Mouse (Mus musculus) kidney, postnatal 0 days (tissue): ENCODE data around the gene Gdpd1. TPM values are rescaled to one million over a fixed set of nuclear protein-coding genes. Genes with fewer than 3 reads are reported as not detected.
"Not testable (repeated sequence)": the region's sequence is repeated elsewhere in the genome, so short reads cannot be mapped to it uniquely, and the experiment has no call there.

Experiments
- ATAC-seq: fragments of 200-750 bp; cut with Nextera tagmentation; replicated peaks from 2 replicates; pipeline ENCODE4 v1.8.0; 2017; ENCODE audit warnings: low read depth, moderate number of reproducible peaks, moderate TSS enrichment, moderate library complexity; ENCODE audit not compliant: low FRiP score
- DNase-seq: peaks from one replicate; pipeline ENCODE4 v3.0.0-alpha.2; 2016; ENCODE audit warnings: low spot score
- H3K27ac ChIP-seq: fragments of 300-500 bp; sonication (generic); 2 replicates; pipeline ENCODE4 v1.5.1; 2014; ENCODE audit warnings: mild to moderate bottlenecking
- H3K27me3 ChIP-seq: fragments of 300-500 bp; sonication (generic); 2 replicates; pipeline ENCODE4 v1.6.1; 2014; ENCODE audit warnings: low read length, mixed read lengths; ENCODE audit not compliant: insufficient read depth
- H3K36me3 ChIP-seq: fragments of 300-500 bp; sonication (generic); 2 replicates; pipeline ENCODE4 v1.6.1; 2014; ENCODE audit warnings: low read length, mixed read lengths; ENCODE audit not compliant: insufficient read depth
- H3K4me1 ChIP-seq: fragments of 300-500 bp; sonication (generic); replicated peaks from 2 replicates; pipeline ENCODE4 v1.6.1; 2014; ENCODE audit warnings: antibody characterized with exemption, low read length, mixed read lengths; ENCODE audit not compliant: insufficient read depth
- H3K4me2 ChIP-seq: fragments of 300-500 bp; sonication (generic); 2 replicates; pipeline ENCODE4 v1.6.1; 2014; ENCODE audit warnings: mild to moderate bottlenecking, low read length, moderate library complexity, mixed read lengths
- H3K4me3 ChIP-seq: fragments of 300-500 bp; sonication (generic); replicated peaks from 2 replicates; pipeline ENCODE4 v1.5.1; 2014; ENCODE audit warnings: low read depth, low read length
- H3K9ac ChIP-seq: fragments of 300-500 bp; sonication (generic); 2 replicates; pipeline ENCODE4 v1.6.1; 2014; ENCODE audit warnings: low read depth, low read length
- H3K9me3 ChIP-seq: fragments of 300-500 bp; sonication (generic); replicated peaks from 2 replicates; pipeline ENCODE4 v1.6.1; 2016; ENCODE audit warnings: low read length, inconsistent platforms, mixed read lengths
- CTCF ChIP-seq: IDR thresholded peaks from 2 replicates; pipeline ENCODE4 v1.5.1; 2016; ENCODE audit warnings: antibody characterized with exemption, low read depth, mild to moderate bottlenecking, moderate library complexity
- WGBS: fragments of 180-500 bp; shearing (Covaris S2); extraction: QIAGEN DNeasy Blood & Tissue Kit; methylation state at CpG from one replicate; pipeline ENCODE4 v1.1.7; 2014; 5-methylcytosine and 5-hydroxymethylcytosine counted together
- polyA plus RNA-seq: library from polyadenylated mRNA; unstranded; fragments of >200 nt; fragmentation: Nextera tagmentation; extraction: Ambion mirVana; gene quantifications from 2 replicates; pipeline ENCODE4 v1.2.1, GENCODE M21; 2015

Gdpd1 gene
- polyA plus RNA-seq, 1 experiment from 2014 or later, result 22.3 TPM

DNA sequence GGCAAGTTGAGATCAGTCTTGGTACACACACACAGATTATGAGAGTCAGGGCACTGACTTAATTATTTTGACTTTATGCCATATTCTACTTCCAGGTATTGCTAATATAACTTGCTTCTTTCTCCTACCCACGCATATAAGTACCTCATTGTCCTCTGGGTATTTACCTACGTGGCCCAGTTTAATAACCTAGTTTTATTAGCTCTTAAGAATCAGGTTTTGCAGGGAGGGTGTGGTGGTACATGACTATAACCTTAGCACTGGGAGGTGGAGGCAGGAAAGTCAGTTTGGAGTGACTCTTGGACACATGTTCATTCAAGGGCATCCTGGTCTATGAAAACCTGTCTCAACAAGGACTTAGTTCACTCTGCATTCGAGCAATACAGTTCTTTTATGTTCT lies 11.8 kb downstream of the Gdpd1 start:
- no peak for TF ChIP-seq CTCF
- 65% methylated on average over 3 of the region's 3 CpGs for WGBS
- no peak overlapping the region for H3K9ac ChIP-seq
- H3K27me3 ChIP-seq, result no peaks in the 10 kb centered on the region
- no peaks in the 10 kb centered on the region for H3K4me1 ChIP-seq
- H3K9me3 ChIP-seq, result no peaks in the 10 kb centered on the region
- ATAC-seq (no peak), DNase-seq (no peak)
- H3K36me3 ChIP-seq, result 0 out of 2 replicates have a peak, but pooled peaks cover 3% of the 10 kb centered on the region
- H3K4me3 ChIP-seq, result no peak overlapping the region
- no peak overlapping the region for H3K27ac ChIP-seq
- no peak overlapping the region for H3K4me2 ChIP-seq

- Histone ChIP-seq H3K9ac (no peak overlapping the region), H3K36me3 (0 out of 2 replicates have a peak, but pooled peaks cover 3% of the 10 kb centered on the region), H3K27me3 (no peaks in the 10 kb centered on the region), H3K4me1 (no peaks in the 10 kb centered on the region), H3K4me2 (no peak overlapping the region), H3K4me3 (no peak overlapping the region), H3K27ac (no peak overlapping the region), H3K9me3 (no peaks in the 10 kb centered on the region)
- TF ChIP-seq CTCF, result no peak
- WGBS, result 99% methylated on average over 2 of the region's 2 CpGs
- ATAC-seq (no peak), DNase-seq (no peak)
These were observed 13.5 kb downstream of the Gdpd1 start for GRCm38 (mm10) chr11:87060410-87060809.

- no peak for TF ChIP-seq CTCF
- Histone ChIP-seq H3K27me3 (no peaks in the 10 kb centered on the region), H3K27ac (no peak overlapping the region), H3K36me3 (0 out of 2 replicates have a peak, but pooled peaks cover 3% of the 10 kb centered on the region), H3K9me3 (no peaks in the 10 kb centered on the region), H3K4me1 (no peaks in the 10 kb centered on the region), H3K9ac (no peak overlapping the region), H3K4me3 (no peak overlapping the region), H3K4me2 (no peak overlapping the region)
- no peak for ATAC-seq
- WGBS, result 75% methylated on average over 6 of the region's 6 CpGs
- DNase-seq, result no peak
These were observed 17.6 kb downstream of the Gdpd1 start for GRCm38 (mm10) chr11:87056286-87056685.

GRCm38 (mm10) chr11:87048900-87049299 lies 25.0 kb downstream of the Gdpd1 start:
- not testable (repeated sequence) for H3K27me3 ChIP-seq, H3K9me3 ChIP-seq, H3K27ac ChIP-seq, H3K9ac ChIP-seq, H3K4me1 ChIP-seq, H3K36me3 ChIP-seq, ATAC-seq, H3K4me2 ChIP-seq, H3K4me3 ChIP-seq, DNase-seq
- WGBS, result 90% methylated on average over 7 of the region's 7 CpGs

DNA sequence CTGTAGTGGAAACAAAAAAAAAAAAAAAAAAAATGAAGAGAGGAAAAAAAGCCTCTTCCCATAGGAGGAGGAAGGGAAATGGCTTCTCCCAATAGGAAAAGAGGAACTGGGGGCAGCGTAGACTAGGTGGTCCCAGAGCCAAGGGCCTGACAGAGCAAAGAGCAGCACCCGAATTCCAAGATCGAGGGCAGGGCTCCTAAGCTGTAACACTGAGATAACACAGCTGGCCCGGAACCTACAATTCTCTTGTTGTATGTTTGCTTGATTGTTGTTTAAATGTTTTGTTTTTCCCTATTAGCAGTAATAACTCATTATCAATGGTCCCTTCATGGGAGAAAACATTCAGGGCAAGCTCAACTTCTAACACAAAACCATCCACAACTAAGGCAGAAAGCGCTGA lies 26.9 kb downstream of the Gdpd1 start:
- WGBS, result 75% methylated on average over 5 of the region's 5 CpGs
- Histone ChIP-seq H3K4me1 (no peaks in the 10 kb centered on the region), H3K4me3 (no peak overlapping the region), H3K27ac (no peak overlapping the region), H3K9ac (no peak overlapping the region), H3K9me3 (no peaks in the 10 kb centered on the region), H3K27me3 (no peaks in the 10 kb centered on the region), H3K36me3 (no peaks in the 10 kb centered on the region), H3K4me2 (no peak overlapping the region)
- DNase-seq (peak; percentile 11), ATAC-seq (no peak)
- TF ChIP-seq CTCF, result no peak

DNA sequence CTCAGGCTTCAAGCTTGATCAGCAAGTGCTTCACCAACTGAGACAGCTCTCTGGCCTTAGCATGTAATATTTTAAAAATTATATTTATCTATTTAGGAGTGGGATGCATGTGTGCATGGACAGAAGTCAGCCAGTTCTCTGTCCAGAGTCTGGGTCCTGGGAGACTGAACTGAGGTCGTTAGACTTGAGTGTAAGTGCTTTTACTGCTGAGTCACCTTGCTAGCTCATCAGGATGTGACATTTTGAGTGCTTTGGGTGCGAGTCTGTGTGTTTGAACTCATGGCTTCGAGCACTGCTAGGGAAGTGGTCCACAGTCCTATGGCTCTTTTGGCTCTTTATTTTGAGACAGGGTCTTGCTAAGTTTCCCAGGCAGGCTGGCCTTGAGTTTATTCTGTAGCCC lies 30.8 kb downstream of the Gdpd1 start:
- ATAC-seq, result no peak

DNA sequence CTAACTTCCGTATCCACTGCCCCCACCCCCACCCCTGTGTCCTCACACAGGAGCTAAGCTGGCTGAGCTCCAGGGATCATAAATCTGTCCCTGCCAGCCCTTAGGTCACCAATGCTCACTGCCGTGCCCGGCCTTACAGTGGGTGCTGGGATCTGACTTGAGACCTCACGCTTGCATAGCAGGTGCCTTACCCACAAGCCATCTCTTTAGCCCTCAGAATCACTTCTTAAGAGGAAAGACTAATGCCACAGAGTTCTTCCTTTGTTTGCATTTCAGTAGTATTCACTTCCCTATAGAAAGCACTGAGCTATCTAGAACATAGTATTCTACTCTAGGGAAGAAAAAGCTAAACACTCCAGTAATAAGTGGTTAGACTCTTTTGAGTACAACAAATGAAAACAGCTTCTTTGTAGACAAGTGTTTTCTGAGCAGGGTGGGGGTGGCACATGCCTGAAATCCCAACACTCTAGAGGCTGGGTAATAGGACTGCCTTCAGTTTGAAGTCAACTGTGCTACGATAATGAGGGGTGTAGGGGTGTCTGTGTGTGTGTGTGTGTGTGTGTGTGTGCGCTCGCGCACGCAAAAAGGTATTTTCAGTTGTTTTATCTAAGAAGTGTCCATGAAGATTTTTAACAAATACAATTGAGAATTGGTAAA lies 34.4 kb downstream of the Gdpd1 start:
- no peaks in the 10 kb centered on the region for H3K27me3 ChIP-seq
- H3K36me3 ChIP-seq, result no peaks in the 10 kb centered on the region
- WGBS, result 58% methylated on average over 9 of the region's 9 CpGs
- DNase-seq, result no peak
- TF ChIP-seq CTCF, result no peak
- H3K9ac ChIP-seq, result no peak overlapping the region
- no peak for ATAC-seq
- H3K9me3 ChIP-seq, result no peaks in the 10 kb centered on the region
- H3K27ac ChIP-seq, result no peak overlapping the region
- no peak overlapping the region for H3K4me3 ChIP-seq
- H3K4me1 ChIP-seq, result no peaks in the 10 kb centered on the region
- no peak overlapping the region for H3K4me2 ChIP-seq

More for the DNA sequence above, 30.8 kb downstream of the Gdpd1 start:
- Histone ChIP-seq H3K4me3 (no peak overlapping the region), H3K36me3 (no peaks in the 10 kb centered on the region), H3K4me1 (no peaks in the 10 kb centered on the region), H3K9me3 (no peaks in the 10 kb centered on the region), H3K27ac (no peak overlapping the region), H3K27me3 (no peaks in the 10 kb centered on the region), H3K4me2 (no peak overlapping the region), H3K9ac (no peak overlapping the region)
- WGBS, result 79% methylated on average over 3 of the region's 3 CpGs
- TF ChIP-seq CTCF, result no peak
- DNase-seq, result no peak
